Mouse (Mus musculus) thymus, adult 2 months (tissue): ENCODE measurements around the gene Olfr1564.

Experiments
- CTCF ChIP-seq: fragments of 200-500 bp; IDR thresholded peaks from 2 replicates; pipeline ENCODE4 v1.5.1; 2012; ENCODE audit warnings: mild to moderate bottlenecking, control low read depth, low read length, moderate library complexity, borderline replicate concordance; ENCODE audit not compliant: control insufficient read depth, poor library complexity, insufficient read depth; ENCODE audit errors: extremely low read depth
- POLR2A ChIP-seq: fragments of 200-500 bp; IDR thresholded peaks from 2 replicates; pipeline ENCODE4 v1.6.1; 2012; ENCODE audit warnings: mild to moderate bottlenecking, low read length, control low read depth, moderate library complexity; ENCODE audit not compliant: control insufficient read depth, poor library complexity, insufficient read depth; ENCODE audit errors: extremely low read depth

GRCm38 (mm10) chr17:33221590-33221989 is at the start of gene Olfr1564:
- no peak for TF ChIP-seq CTCF
- TF ChIP-seq POLR2A: no peak
